Mouse (Mus musculus): Measurements from ENCODE around the gene Prkar1b. TPM values are rescaled to one million over a fixed set of nuclear protein-coding genes. Genes with fewer than 3 reads are reported as not detected.

Prkar1b gene
- polyA plus RNA-seq, 1 experiment from 2014 or later = 50.4 TPM

GRCm38 (mm10) chr5:139141326-139141725 is 8.5 kb downstream of the Prkar1b start:
- Histone ChIP-seq H3K27ac (replicated peaks) (no peak overlapping the region), H3K9ac (replicated peaks) (no peak overlapping the region), H3K27me3 (no peaks in the 10 kb centered on the region), H3K4me2 (replicated peaks) (no peak overlapping the region), H3K4me3 (no peak overlapping the region), H3K4me1 (no peaks in the 10 kb centered on the region), H3K36me3 (no peaks in the 10 kb centered on the region), H3K9me3 (0 out of 2 replicates have a peak, but pooled peaks cover 2% of the 10 kb centered on the region)
- no peak for ATAC-seq (ENCODE audit: low FRiP score, low read depth)
- WGBS = 78% methylated on average over 5 of the region's 5 CpGs

GRCm38 (mm10) chr5:139140589-139140988 is 9.2 kb downstream of the Prkar1b start:
- H3K4me1 ChIP-seq = no peaks in the 10 kb centered on the region
- H3K9ac ChIP-seq (replicated peaks) = no peak overlapping the region
- no peak overlapping the region for H3K27ac ChIP-seq (replicated peaks)
- no peaks in the 10 kb centered on the region for H3K27me3 ChIP-seq
- no peak for ATAC-seq (ENCODE audit: low FRiP score, low read depth)
- H3K4me2 ChIP-seq (replicated peaks) = no peak overlapping the region
- no peaks in the 10 kb centered on the region for H3K36me3 ChIP-seq
- 79% methylated on average over 9 of the region's 9 CpGs for WGBS
- 0 out of 2 replicates have a peak, but pooled peaks cover 2% of the 10 kb centered on the region for H3K9me3 ChIP-seq
- H3K4me3 ChIP-seq = no peak overlapping the region

- no peaks in the 10 kb centered on the region for H3K4me1 ChIP-seq
- no peak for ATAC-seq (ENCODE audit: low FRiP score, low read depth)
- no peak overlapping the region for H3K4me3 ChIP-seq
- H3K27ac ChIP-seq (replicated peaks) = no peak overlapping the region
- no peak overlapping the region for H3K4me2 ChIP-seq (replicated peaks)
- H3K9ac ChIP-seq (replicated peaks) = no peak overlapping the region
- H3K36me3 ChIP-seq = no peaks in the 10 kb centered on the region
- H3K9me3 ChIP-seq = no peaks in the 10 kb centered on the region
- H3K27me3 ChIP-seq = no peaks in the 10 kb centered on the region
- 90% methylated on average over 8 of the region's 8 CpGs for WGBS
These were observed 10.8 kb downstream of the Prkar1b start for GRCm38 (mm10) chr5:139138926-139139472.

GRCm38 (mm10) chr5:139138261-139138925 is 11.4 kb downstream of the Prkar1b start:
- no peak overlapping the region for H3K27ac ChIP-seq (replicated peaks)
- 76% methylated on average over 12 of the region's 12 CpGs for WGBS
- no peak overlapping the region for H3K4me2 ChIP-seq (replicated peaks)
- H3K4me3 ChIP-seq = no peak overlapping the region
- no peaks in the 10 kb centered on the region for H3K4me1 ChIP-seq
- H3K9me3 ChIP-seq = no peaks in the 10 kb centered on the region
- no peak overlapping the region for H3K9ac ChIP-seq (replicated peaks)
- no peaks in the 10 kb centered on the region for H3K27me3 ChIP-seq
- no peaks in the 10 kb centered on the region for H3K36me3 ChIP-seq
- no peak for ATAC-seq (ENCODE audit: low FRiP score, low read depth)

- no peaks in the 10 kb centered on the region for H3K27me3 ChIP-seq
- no peak overlapping the region for H3K27ac ChIP-seq (replicated peaks)
- 88% methylated on average over 6 of the region's 6 CpGs for WGBS
- no peak for ATAC-seq (ENCODE audit: low FRiP score, low read depth)
- H3K4me1 ChIP-seq = no peaks in the 10 kb centered on the region
- no peaks in the 10 kb centered on the region for H3K36me3 ChIP-seq
- no peak overlapping the region for H3K4me3 ChIP-seq
- H3K9me3 ChIP-seq = no peaks in the 10 kb centered on the region
- H3K4me2 ChIP-seq (replicated peaks) = no peak overlapping the region
- H3K9ac ChIP-seq (replicated peaks) = no peak overlapping the region
These were observed 12.6 kb downstream of the Prkar1b start for GRCm38 (mm10) chr5:139137176-139137575.

GRCm38 (mm10) chr5:139136341-139136740 is 13.5 kb downstream of the Prkar1b start:
- ATAC-seq (ENCODE audit: low FRiP score, low read depth) = no peak
- Histone ChIP-seq H3K9me3 (no peaks in the 10 kb centered on the region), H3K4me1 (no peaks in the 10 kb centered on the region), H3K27me3 (no peaks in the 10 kb centered on the region), H3K4me2 (replicated peaks) (no peak overlapping the region), H3K27ac (replicated peaks) (no peak overlapping the region), H3K9ac (replicated peaks) (no peak overlapping the region), H3K36me3 (no peaks in the 10 kb centered on the region), H3K4me3 (no peak overlapping the region)
- 71% methylated on average over 1 of the region's 1 CpGs for WGBS

- WGBS = 81% methylated on average over 8 of the region's 8 CpGs
- H3K4me2 ChIP-seq (replicated peaks) = no peak overlapping the region
- no peak for ATAC-seq (ENCODE audit: low FRiP score, low read depth)
- no peaks in the 10 kb centered on the region for H3K36me3 ChIP-seq
- H3K27me3 ChIP-seq = peaks cover 8% of the 10 kb centered on the region
- H3K27ac ChIP-seq (replicated peaks) = no peak overlapping the region
- no peak overlapping the region for H3K9ac ChIP-seq (replicated peaks)
- H3K9me3 ChIP-seq = no peaks in the 10 kb centered on the region
- peaks cover 5% of the 10 kb centered on the region; the same call in 1 of the 2 replicates for H3K4me1 ChIP-seq
- no peak overlapping the region for H3K4me3 ChIP-seq
These were observed 15.3 kb downstream of the Prkar1b start for GRCm38 (mm10) chr5:139134501-139134900.

- peaks cover 14% of the 10 kb centered on the region; the same call in 1 of the 2 replicates for H3K4me1 ChIP-seq
- H3K36me3 ChIP-seq = no peaks in the 10 kb centered on the region
- WGBS = 74% methylated on average over 5 of the region's 5 CpGs
- H3K27me3 ChIP-seq = peaks cover 20% of the 10 kb centered on the region
- 0 out of 2 replicates have a peak overlapping the region, but pooled peaks have one; percentile 54 for H3K27ac ChIP-seq (replicated peaks)
- no peaks in the 10 kb centered on the region for H3K9me3 ChIP-seq
- H3K4me2 ChIP-seq (replicated peaks) = peak overlapping the region; percentile 85; the same call in 1 of the 2 replicates
- H3K9ac ChIP-seq (replicated peaks) = no peak overlapping the region
- H3K4me3 ChIP-seq = no peak overlapping the region
- ATAC-seq (ENCODE audit: low FRiP score, low read depth) = no peak
These were observed 19.4 kb downstream of the Prkar1b start for GRCm38 (mm10) chr5:139130351-139130750.

- Histone ChIP-seq H3K27ac (replicated peaks) (peak overlapping the region; percentile 54; the same call in 1 of the 2 replicates), H3K4me3 (peak overlapping the region; percentile 59), H3K9ac (replicated peaks) (peak overlapping the region; percentile 63), H3K36me3 (no peaks in the 10 kb centered on the region), H3K9me3 (no peaks in the 10 kb centered on the region), H3K27me3 (peaks cover 20% of the 10 kb centered on the region), H3K4me2 (replicated peaks) (peak overlapping the region; percentile 85), H3K4me1 (peaks cover 14% of the 10 kb centered on the region; the same call in 1 of the 2 replicates)
- WGBS = 3% methylated on average over 55 of the region's 55 CpGs
- ATAC-seq (ENCODE audit: low FRiP score, low read depth) = peak; percentile 88
These were observed 20.1 kb downstream of the Prkar1b start for GRCm38 (mm10) chr5:139129572-139130151.

GRCm38 (mm10) chr5:139129078-139129477 is 20.7 kb downstream of the Prkar1b start:
- Histone ChIP-seq H3K27me3 (peaks cover 20% of the 10 kb centered on the region), H3K4me1 (peaks cover 14% of the 10 kb centered on the region; the same call in 1 of the 2 replicates), H3K9me3 (no peaks in the 10 kb centered on the region), H3K36me3 (no peaks in the 10 kb centered on the region), H3K27ac (replicated peaks) (no peak overlapping the region), H3K4me2 (replicated peaks) (peak overlapping the region; percentile 85), H3K9ac (replicated peaks) (peak overlapping the region; percentile 63), H3K4me3 (peak overlapping the region; percentile 59)
- 6% methylated on average over 12 of the region's 12 CpGs for WGBS
- peak; percentile 76; the same call in 1 of the 2 replicates for ATAC-seq (ENCODE audit: low FRiP score, low read depth)

GRCm38 (mm10) chr5:139128476-139129065 is 21.2 kb downstream of the Prkar1b start:
- Histone ChIP-seq H3K27ac (replicated peaks) (no peak overlapping the region), H3K9ac (replicated peaks) (peak overlapping the region; percentile 63)

GRCm38 (mm10) chr5:139125717-139126116 is 24.1 kb downstream of the Prkar1b start:
- H3K27me3 ChIP-seq = peaks cover 20% of the 10 kb centered on the region
- H3K9ac ChIP-seq (replicated peaks) = no peak overlapping the region
- no peak overlapping the region for H3K4me3 ChIP-seq
- H3K9me3 ChIP-seq = no peaks in the 10 kb centered on the region
- H3K4me1 ChIP-seq = peaks cover 14% of the 10 kb centered on the region; the same call in 1 of the 2 replicates
- no peak for ATAC-seq (ENCODE audit: low FRiP score, low read depth)
- H3K36me3 ChIP-seq = 0 out of 2 replicates have a peak, but pooled peaks cover 4% of the 10 kb centered on the region
- 81% methylated on average over 3 of the region's 3 CpGs for WGBS
- H3K27ac ChIP-seq (replicated peaks) = no peak overlapping the region
- H3K4me2 ChIP-seq (replicated peaks) = no peak overlapping the region

More at GRCm38 (mm10) chr5:139128476-139129065, 21.2 kb downstream of the Prkar1b start:
- no peak for ATAC-seq (ENCODE audit: low FRiP score, low read depth)
- H3K36me3 ChIP-seq = no peaks in the 10 kb centered on the region
- 44% methylated on average over 12 of the region's 12 CpGs for WGBS
- peak overlapping the region; percentile 85 for H3K4me2 ChIP-seq (replicated peaks)
- H3K27me3 ChIP-seq = peaks cover 20% of the 10 kb centered on the region
- peaks cover 14% of the 10 kb centered on the region; the same call in 1 of the 2 replicates for H3K4me1 ChIP-seq
- H3K4me3 ChIP-seq = peak overlapping the region; percentile 59
- no peaks in the 10 kb centered on the region for H3K9me3 ChIP-seq

Data from midbrain, embryonic 12.5 days (tissue).